Mouse (Mus musculus) kidney, adult 2 months (tissue): Measurements from ENCODE around the gene Palb2. TPM values are rescaled to one million over a fixed set of nuclear protein-coding genes. Genes with fewer than 3 reads are reported as not detected.
"Not testable (repeated sequence)": the region's sequence is repeated elsewhere in the genome, so short reads cannot be mapped to it uniquely, and the experiment has no call there.

Experiments used
- DNase-seq: peaks from one replicate; pipeline ENCODE4 v3.0.0; 2021
- H3K27ac ChIP-seq: fragments of 200-500 bp; 2 replicates; pipeline ENCODE4 v1.5.1; 2012; ENCODE audit warnings: low read depth, low read length, control low read depth, inconsistent platforms; ENCODE audit not compliant: insufficient read depth
- H3K27me3 ChIP-seq: fragments of 200-500 bp; replicated peaks from 2 replicates; pipeline ENCODE4 v1.6.1; 2012; ENCODE audit warnings: mild to moderate bottlenecking, moderate library complexity, low read length, inconsistent platforms; ENCODE audit not compliant: control insufficient read depth, insufficient read depth
- H3K36me3 ChIP-seq: fragments of 200-500 bp; 2 replicates; pipeline ENCODE4 v1.6.1; 2012; ENCODE audit warnings: mild to moderate bottlenecking, moderate library complexity, low read length, inconsistent platforms; ENCODE audit not compliant: control insufficient read depth, insufficient read depth
- H3K4me1 ChIP-seq: fragments of 200-500 bp; 2 replicates; pipeline ENCODE4 v1.6.1; 2011; ENCODE audit warnings: low read length; ENCODE audit not compliant: control insufficient read depth, insufficient read depth
- H3K4me3 ChIP-seq: fragments of 200-500 bp; 2 replicates; pipeline ENCODE4 v1.5.1; 2011; ENCODE audit warnings: mild to moderate bottlenecking, low read depth, low read length, control low read depth; ENCODE audit not compliant: insufficient read depth
- CTCF ChIP-seq: fragments of 200-500 bp; conservative IDR thresholded peaks from 2 replicates; pipeline ENCODE4 v1.5.1; 2011; ENCODE audit warnings: low read depth, mild to moderate bottlenecking, control low read depth, low read length, moderate library complexity, mixed read lengths; ENCODE audit not compliant: insufficient read depth, insufficient read length
- POLR2A ChIP-seq: fragments of 200-500 bp; IDR thresholded peaks from one replicate; pipeline ENCODE4 v1.6.1; 2011; ENCODE audit warnings: low read depth, low read length, control low read depth
- WGBS: fragments of 180-500 bp; shearing (Covaris S2); methylation state at CpG from one replicate; pipeline ENCODE4 v1.1.7; 2018; 5-methylcytosine and 5-hydroxymethylcytosine counted together
- polyA plus RNA-seq: library from polyadenylated mRNA; depleted of rRNA; stranded (reverse); fragments of >200 nt; gene quantifications from 2 replicates; pipeline ENCODE4 v1.2.3, GENCODE M21; 2012

Gene Palb2
- polyA plus RNA-seq, 1 experiment: 0.59 TPM

DNA sequence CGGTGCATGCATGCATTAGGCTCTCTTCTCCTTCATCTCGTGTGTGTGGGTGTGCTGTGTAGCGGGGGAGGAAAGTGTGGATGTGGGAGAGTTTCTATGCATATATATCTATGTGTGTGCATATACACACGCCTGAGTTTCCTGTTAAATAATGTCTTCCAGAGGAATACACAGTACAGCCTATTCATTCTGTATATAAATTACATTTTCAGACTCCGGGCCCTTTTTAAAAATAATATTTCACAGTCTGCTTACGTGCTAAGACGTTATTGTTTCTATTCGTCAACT lies 497 bp upstream of the Palb2 start:
- TF ChIP-seq POLR2A (no peak), CTCF (no peak)
- 12% methylated on average over 8 of the region's 8 CpGs for WGBS
- no peak for DNase-seq

DNA sequence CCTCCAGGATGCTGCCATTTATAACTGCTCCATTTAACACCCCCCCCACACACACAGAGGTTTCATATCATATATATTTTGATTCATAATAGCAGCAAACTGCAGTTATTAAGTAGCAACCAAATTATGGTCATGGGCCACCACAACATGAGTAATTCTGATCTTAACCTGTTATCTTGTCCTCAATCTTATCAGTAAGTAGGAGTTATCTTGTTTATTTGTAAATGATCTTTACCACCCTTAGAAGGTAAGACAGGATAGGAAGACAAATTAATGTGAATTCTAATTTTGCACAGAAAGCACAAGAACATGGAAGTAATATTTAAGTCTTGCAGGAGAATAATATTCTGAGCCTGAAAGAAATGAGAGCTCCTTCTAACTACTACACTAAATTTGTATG lies 951 bp downstream of the Palb2 start:
- Histone ChIP-seq H3K27me3 (no peaks in the 10 kb centered on the region), H3K4me3 (no peak overlapping the region), H3K4me1 (peaks cover 6% of the 10 kb centered on the region; the same call in 1 of the 2 replicates), H3K27ac (no peak overlapping the region), H3K36me3 (no peaks in the 10 kb centered on the region; the same call in 1 of the 2 replicates)
- DNase-seq: no peak
- no peak for TF ChIP-seq POLR2A
- TF ChIP-seq CTCF: no peak

More for the DNA sequence above, 497 bp upstream of the Palb2 start:
- H3K4me1 ChIP-seq: peaks cover 6% of the 10 kb centered on the region; the same call in 1 of the 2 replicates
- H3K27ac ChIP-seq: peak overlapping the region; percentile 79
- peaks cover 3% of the 10 kb centered on the region for H3K36me3 ChIP-seq
- no peaks in the 10 kb centered on the region for H3K27me3 ChIP-seq
- peak overlapping the region; percentile 96 for H3K4me3 ChIP-seq

DNA sequence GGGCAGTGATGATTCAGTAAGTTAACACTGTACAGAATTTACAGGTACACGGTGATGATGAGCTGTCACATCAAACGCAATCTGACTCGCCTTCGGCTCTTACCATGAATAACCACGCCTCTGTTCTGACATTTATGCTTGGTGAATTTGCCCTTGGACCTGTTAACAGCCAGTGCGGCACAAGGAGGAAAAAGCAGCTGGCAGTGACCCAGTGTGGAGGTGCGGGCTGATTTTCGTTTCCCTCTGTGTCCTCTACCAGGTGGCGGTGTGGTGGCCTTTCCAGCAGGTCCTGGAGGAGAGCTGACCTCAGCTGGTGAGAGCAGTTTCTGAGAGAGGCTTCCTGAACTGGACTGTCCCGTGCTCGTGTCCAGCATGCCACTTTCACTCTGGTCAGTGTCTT lies 5.8 kb downstream of the Palb2 start:
- H3K36me3 ChIP-seq: no peaks in the 10 kb centered on the region
- no peaks in the 10 kb centered on the region for H3K4me1 ChIP-seq
- H3K27me3 ChIP-seq: no peaks in the 10 kb centered on the region
- DNase-seq: peak; percentile 72
- WGBS: 73% methylated on average over 11 of the region's 11 CpGs
- no peak overlapping the region for H3K4me3 ChIP-seq
- H3K27ac ChIP-seq: no peak overlapping the region
- no peak for TF ChIP-seq POLR2A
- TF ChIP-seq CTCF: no peak

DNA sequence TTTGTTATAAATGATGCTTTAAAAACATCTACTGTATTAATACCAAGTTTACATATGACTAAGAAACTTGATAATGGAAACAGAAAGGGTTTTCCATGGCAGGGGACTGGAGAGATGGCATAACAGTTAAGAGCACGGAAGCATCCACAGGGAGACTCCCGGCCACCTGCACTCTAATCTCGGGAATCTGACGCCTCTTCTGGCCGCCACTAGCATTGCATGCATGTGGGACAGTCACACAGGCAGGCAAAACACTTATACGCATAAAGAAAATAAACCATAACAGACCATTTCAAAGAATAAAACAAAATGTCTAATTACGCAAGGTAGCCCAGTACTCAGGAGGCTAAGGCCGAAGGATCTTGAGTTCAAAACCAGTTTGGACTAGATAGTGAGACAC lies 7.1 kb downstream of the Palb2 start:
- TF ChIP-seq CTCF: 0 out of 2 replicates have a peak, but pooled peaks have one; percentile 14
- TF ChIP-seq POLR2A: no peak
- DNase-seq: no peak

DNA sequence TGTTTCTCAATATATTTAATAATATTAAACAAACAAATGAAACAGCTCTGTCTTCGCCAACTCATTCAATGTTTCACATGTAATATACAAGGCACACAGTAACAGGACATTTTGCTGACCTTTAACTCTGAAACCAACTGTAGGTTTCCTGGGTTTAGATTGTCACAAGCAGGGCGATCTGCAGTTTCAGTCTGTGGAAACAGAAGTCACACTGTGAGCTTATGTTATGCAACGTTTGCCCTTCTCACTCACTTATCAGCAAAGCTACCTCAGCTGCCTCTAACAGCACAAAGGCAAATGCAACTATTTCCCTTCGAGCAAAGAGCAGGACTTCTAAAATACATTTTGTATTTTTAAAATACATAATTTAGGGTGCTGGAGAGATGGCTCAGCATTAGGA lies 9.3 kb downstream of the Palb2 start:
- Histone ChIP-seq H3K4me1 (no peaks in the 10 kb centered on the region), H3K36me3 (no peaks in the 10 kb centered on the region), H3K27me3 (no peaks in the 10 kb centered on the region), H3K4me3 (no peak overlapping the region), H3K27ac (no peak overlapping the region)
- TF ChIP-seq POLR2A (no peak), CTCF (no peak)
- no peak for DNase-seq
- 90% methylated on average over 4 of the region's 4 CpGs for WGBS

More for the DNA sequence above, 7.1 kb downstream of the Palb2 start:
- WGBS: 76% methylated on average over 8 of the region's 8 CpGs
- no peaks in the 10 kb centered on the region for H3K27me3 ChIP-seq
- no peak overlapping the region for H3K27ac ChIP-seq
- H3K36me3 ChIP-seq: no peaks in the 10 kb centered on the region
- no peaks in the 10 kb centered on the region for H3K4me1 ChIP-seq
- no peak overlapping the region for H3K4me3 ChIP-seq

DNA sequence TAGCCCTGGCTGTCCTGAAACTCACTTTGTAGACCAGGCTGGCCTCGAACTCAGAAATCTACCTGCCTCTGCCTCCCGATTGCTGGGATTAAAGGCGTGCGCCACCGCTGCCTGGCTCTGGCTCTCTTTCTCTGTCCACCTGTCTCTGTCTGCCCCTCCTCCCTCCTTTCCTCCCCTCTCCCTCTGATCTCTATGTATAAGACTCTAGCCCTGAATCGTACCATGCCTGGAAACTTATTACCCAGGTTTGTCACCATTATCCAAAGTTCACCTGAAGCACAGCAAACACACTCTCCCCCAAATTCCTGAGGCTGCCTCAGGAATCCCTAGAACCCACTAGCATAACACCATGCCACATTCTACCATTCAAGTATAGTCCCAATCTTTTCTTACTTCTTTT lies 24.6 kb downstream of the Palb2 start:
- Histone ChIP-seq H3K27ac (no peak overlapping the region), H3K36me3 (no peaks in the 10 kb centered on the region), H3K27me3 (no peaks in the 10 kb centered on the region), H3K4me3 (no peak overlapping the region), H3K4me1 (no peaks in the 10 kb centered on the region)
- peak; percentile 60 for DNase-seq
- WGBS: 78% methylated on average over 6 of the region's 6 CpGs
- TF ChIP-seq CTCF: no peak
- no peak for TF ChIP-seq POLR2A

DNA sequence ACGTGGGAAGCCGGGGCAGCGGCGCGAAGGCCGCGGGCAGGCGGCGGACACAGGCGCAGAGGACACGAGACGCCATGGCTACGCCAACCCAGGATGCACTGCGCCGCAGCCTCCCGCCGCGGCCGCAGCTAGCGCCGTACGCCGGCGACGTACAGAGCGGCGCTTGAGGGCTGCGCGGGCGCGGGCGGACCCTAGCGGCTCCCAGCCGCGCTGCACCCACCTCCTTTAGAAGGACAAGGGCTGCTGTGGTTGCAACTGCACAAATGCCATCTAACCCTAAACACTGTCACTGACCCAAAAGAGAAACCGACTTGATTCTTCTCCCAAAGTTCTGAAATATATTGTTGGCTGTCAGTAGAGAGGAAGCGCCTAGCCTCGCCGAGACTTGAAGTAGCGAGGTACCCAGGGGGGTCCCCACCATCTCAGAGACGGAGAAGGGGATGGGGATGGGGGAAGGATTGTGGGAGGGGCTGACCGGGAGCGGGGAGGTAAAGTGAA lies 31.0 kb downstream of the Palb2 start, which contains the start of gene Ndufab1:
Ndufab1 (minus strand) TSS at position 140 of the 498 bp plus-strand sequence.
- H3K4me1 ChIP-seq: peaks cover 7% of the 10 kb centered on the region; the same call in 1 of the 2 replicates
- DNase-seq: peak; percentile 92
- H3K27ac ChIP-seq: peak within 1 kb of the TSS; percentile 88
- WGBS: under 1% methylated on average over 43 of the region's 43 CpGs
- H3K27me3 ChIP-seq: no peaks in the 10 kb centered on the region
- peak within 1 kb of the TSS; percentile 86 for H3K4me3 ChIP-seq
- no peaks in the 10 kb centered on the region for H3K36me3 ChIP-seq
- TF ChIP-seq POLR2A (peak; percentile 2), CTCF (peak; percentile 69)

DNA sequence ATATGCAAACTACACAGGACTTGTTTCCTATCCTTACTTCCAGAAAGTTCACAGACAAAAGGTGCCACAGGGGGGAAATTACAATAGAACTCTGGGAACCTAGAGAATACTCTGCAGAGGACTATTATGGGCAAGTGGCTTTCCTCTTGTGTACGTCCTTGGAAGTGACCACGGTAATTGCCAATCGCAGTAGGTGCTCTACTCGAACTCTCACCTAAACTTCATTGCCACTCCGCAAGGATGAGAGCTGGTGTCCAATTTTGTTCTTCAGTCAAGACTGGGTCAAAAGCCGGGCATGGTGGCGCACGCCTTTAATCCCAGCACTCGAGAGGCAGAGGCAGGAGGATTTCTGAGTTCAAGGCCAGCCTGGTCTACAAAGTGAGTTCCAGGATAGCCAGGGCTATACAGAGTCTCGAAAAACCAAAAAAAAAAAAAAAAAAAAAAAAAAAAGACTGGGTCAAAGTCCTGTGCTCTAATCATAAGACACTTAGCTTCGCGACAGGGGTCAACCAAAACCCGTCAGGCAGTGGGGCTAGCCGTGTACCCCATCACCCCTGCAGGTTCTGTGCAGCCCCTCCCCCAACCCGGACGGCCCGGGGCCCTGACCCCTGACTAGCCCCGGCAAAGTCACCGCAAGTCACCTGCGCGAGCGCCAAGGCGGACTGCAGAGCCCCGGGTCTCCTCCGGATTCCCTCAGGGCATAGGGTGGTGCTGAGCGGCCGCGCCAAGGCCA lies 31.6 kb downstream of the Palb2 start:
- peak overlapping the region; percentile 88 for H3K27ac ChIP-seq
- DNase-seq: peak; percentile 18

More for the DNA sequence above, 31.6 kb downstream of the Palb2 start:
- 3% methylated on average over 28 of the region's 28 CpGs for WGBS
- not testable (repeated sequence) for H3K4me1 ChIP-seq, H3K36me3 ChIP-seq, H3K27me3 ChIP-seq
- H3K4me3 ChIP-seq: peak overlapping the region; percentile 86
